Mouse (Mus musculus) kidney, postnatal 0 days (tissue): ENCODE results near the gene Slc25a17. TPM values are rescaled to one million over a fixed set of nuclear protein-coding genes. Genes with fewer than 3 reads are reported as not detected.

Source experiments
- ATAC-seq: fragments of 200-750 bp; cut with Nextera tagmentation; replicated peaks from 2 replicates; pipeline ENCODE4 v1.8.0; 2017; ENCODE audit warnings: low read depth, moderate number of reproducible peaks, moderate TSS enrichment, moderate library complexity; ENCODE audit not compliant: low FRiP score
- DNase-seq: peaks from one replicate; pipeline ENCODE4 v3.0.0-alpha.2; 2016; ENCODE audit warnings: low spot score
- H3K27ac ChIP-seq: fragments of 300-500 bp; sonication (generic); 2 replicates; pipeline ENCODE4 v1.5.1; 2014; ENCODE audit warnings: mild to moderate bottlenecking
- H3K27me3 ChIP-seq: fragments of 300-500 bp; sonication (generic); 2 replicates; pipeline ENCODE4 v1.6.1; 2014; ENCODE audit warnings: low read length, mixed read lengths; ENCODE audit not compliant: insufficient read depth
- H3K36me3 ChIP-seq: fragments of 300-500 bp; sonication (generic); 2 replicates; pipeline ENCODE4 v1.6.1; 2014; ENCODE audit warnings: low read length, mixed read lengths; ENCODE audit not compliant: insufficient read depth
- H3K4me1 ChIP-seq: fragments of 300-500 bp; sonication (generic); replicated peaks from 2 replicates; pipeline ENCODE4 v1.6.1; 2014; ENCODE audit warnings: antibody characterized with exemption, low read length, mixed read lengths; ENCODE audit not compliant: insufficient read depth
- H3K4me2 ChIP-seq: fragments of 300-500 bp; sonication (generic); 2 replicates; pipeline ENCODE4 v1.6.1; 2014; ENCODE audit warnings: mild to moderate bottlenecking, low read length, moderate library complexity, mixed read lengths
- H3K4me3 ChIP-seq: fragments of 300-500 bp; sonication (generic); replicated peaks from 2 replicates; pipeline ENCODE4 v1.5.1; 2014; ENCODE audit warnings: low read depth, low read length
- H3K9ac ChIP-seq: fragments of 300-500 bp; sonication (generic); 2 replicates; pipeline ENCODE4 v1.6.1; 2014; ENCODE audit warnings: low read depth, low read length
- H3K9me3 ChIP-seq: fragments of 300-500 bp; sonication (generic); replicated peaks from 2 replicates; pipeline ENCODE4 v1.6.1; 2016; ENCODE audit warnings: low read length, inconsistent platforms, mixed read lengths
- CTCF ChIP-seq: IDR thresholded peaks from 2 replicates; pipeline ENCODE4 v1.5.1; 2016; ENCODE audit warnings: antibody characterized with exemption, low read depth, mild to moderate bottlenecking, moderate library complexity
- WGBS: fragments of 180-500 bp; shearing (Covaris S2); extraction: QIAGEN DNeasy Blood & Tissue Kit; methylation state at CpG from one replicate; pipeline ENCODE4 v1.1.7; 2014; 5-methylcytosine and 5-hydroxymethylcytosine counted together
- polyA plus RNA-seq: library from polyadenylated mRNA; unstranded; fragments of >200 nt; fragmentation: Nextera tagmentation; extraction: Ambion mirVana; gene quantifications from 2 replicates; pipeline ENCODE4 v1.2.1, GENCODE M21; 2015

Slc25a17 gene
- polyA plus RNA-seq, 1 experiment from 2014 or later, result 153 TPM

DNA sequence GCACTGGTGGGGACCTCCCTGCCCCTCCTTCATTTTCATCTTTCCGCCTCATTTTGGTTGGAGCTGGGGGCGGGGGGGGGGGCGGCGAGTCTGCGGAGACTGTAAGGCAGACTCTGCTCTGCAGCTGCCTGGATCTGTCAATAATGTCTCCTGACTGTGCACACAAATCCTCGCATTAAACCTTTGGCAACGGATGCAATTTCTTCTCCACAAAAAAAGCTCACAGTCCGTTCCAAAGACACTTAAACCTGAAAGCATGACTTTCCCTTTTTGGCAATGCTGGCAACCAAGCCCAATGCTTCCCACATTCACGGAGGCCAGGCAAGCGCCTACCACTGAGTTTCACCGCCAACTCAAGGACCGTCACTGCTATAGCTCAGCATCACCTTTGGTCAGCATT is 66.2 kb downstream of the Slc25a17 start:
- no peaks in the 10 kb centered on the region for H3K4me1 ChIP-seq
- TF ChIP-seq CTCF, result no peak
- H3K36me3 ChIP-seq, result no peaks in the 10 kb centered on the region
- WGBS, result 80% methylated on average over 12 of the region's 12 CpGs
- no peak overlapping the region for H3K27ac ChIP-seq
- no peaks in the 10 kb centered on the region for H3K27me3 ChIP-seq
- ATAC-seq (no peak), DNase-seq (no peak)
- H3K9ac ChIP-seq, result no peak overlapping the region
- H3K9me3 ChIP-seq, result no peaks in the 10 kb centered on the region
- H3K4me2 ChIP-seq, result no peak overlapping the region
- no peak overlapping the region for H3K4me3 ChIP-seq

DNA sequence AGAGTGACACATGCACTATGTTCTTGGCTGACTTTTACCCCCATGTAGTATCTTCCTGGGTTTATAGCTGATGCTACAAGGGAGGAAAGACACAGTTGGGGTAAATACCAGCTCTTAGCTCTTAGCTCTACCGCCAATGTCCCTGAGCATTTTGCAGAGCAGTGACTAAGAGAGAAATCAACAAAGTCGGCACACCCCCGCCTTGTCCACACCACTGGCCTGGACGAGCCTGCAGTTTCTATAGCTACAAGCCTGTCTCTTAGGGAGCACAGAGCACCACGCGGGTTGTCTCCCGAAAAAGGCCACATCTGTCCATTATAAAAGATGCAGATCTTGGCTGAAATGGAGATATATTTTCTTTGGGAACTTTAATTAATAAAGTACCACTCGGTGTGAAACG is 69.9 kb downstream of the Slc25a17 start:
- no peak overlapping the region for H3K4me2 ChIP-seq
- H3K9me3 ChIP-seq, result no peaks in the 10 kb centered on the region
- DNase-seq (no peak), ATAC-seq (no peak)
- no peaks in the 10 kb centered on the region for H3K27me3 ChIP-seq
- H3K4me3 ChIP-seq, result no peak overlapping the region
- TF ChIP-seq CTCF, result no peak
- no peaks in the 10 kb centered on the region for H3K4me1 ChIP-seq
- H3K36me3 ChIP-seq, result no peaks in the 10 kb centered on the region
- no peak overlapping the region for H3K27ac ChIP-seq
- no peak overlapping the region for H3K9ac ChIP-seq
- 77% methylated on average over 9 of the region's 9 CpGs for WGBS

DNA sequence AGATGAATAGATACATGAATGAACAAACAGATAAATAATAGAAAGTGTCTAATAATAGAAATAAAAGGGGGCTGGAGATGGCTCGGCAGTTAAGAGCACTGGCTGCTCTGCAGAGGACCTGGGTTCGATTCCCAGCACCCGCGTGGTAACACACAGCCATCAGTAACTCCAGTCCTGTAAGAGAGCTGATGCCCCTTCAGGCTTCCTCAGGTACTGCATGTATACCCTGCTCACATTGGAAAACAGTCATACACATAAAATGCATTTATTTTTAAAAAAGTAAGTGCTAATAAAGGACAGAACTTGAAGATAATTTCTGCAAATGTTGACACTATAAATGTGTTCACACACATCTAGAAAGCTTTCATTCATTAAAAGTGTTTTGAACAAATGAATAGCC is 70.4 kb downstream of the Slc25a17 start:
- no peak overlapping the region for H3K4me2 ChIP-seq
- 93% methylated on average over 4 of the region's 4 CpGs for WGBS
- no peaks in the 10 kb centered on the region for H3K27me3 ChIP-seq
- no peaks in the 10 kb centered on the region for H3K4me1 ChIP-seq
- no peaks in the 10 kb centered on the region for H3K9me3 ChIP-seq
- no peak overlapping the region for H3K27ac ChIP-seq
- H3K36me3 ChIP-seq, result no peaks in the 10 kb centered on the region
- DNase-seq (no peak), ATAC-seq (no peak)
- H3K4me3 ChIP-seq, result no peak overlapping the region
- no peak overlapping the region for H3K9ac ChIP-seq
- TF ChIP-seq CTCF, result peak; percentile 20; the same call in 1 of the 2 replicates

DNA sequence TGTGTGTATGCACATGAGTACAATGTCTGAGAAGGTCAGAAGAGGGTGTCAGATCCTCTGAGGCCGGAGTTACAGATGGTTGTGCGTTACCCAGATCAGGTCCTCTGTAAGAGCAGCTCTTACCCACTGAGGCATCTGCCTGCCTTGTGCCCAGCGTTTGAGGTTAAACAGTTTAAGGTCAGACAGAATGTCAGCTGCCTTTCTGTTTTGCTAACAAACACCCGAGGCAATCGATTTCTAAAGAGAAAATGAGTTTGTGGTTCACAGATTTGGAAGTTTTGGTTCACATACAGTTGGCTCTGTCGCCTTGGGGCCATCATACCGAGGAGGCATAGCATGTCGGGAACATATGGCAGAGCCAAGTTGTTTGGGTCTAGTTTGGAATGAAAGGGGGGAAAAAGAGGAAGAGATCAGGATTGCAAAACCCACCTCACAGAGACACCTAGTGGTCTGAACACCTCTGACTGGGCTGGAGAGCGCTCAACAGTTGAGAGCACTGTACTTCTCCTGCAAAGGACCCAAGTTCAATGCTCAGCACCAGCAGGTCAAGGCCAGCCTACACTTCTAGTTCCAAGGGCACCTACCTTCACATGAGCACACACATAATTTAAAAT is 76.4 kb downstream of the Slc25a17 start:
- H3K4me2 ChIP-seq, result no peak overlapping the region
- TF ChIP-seq CTCF, result peak; percentile 40; the same call in 1 of the 2 replicates
- no peak overlapping the region for H3K4me3 ChIP-seq
- H3K27ac ChIP-seq, result no peak overlapping the region
- no peak for ATAC-seq
- no peak for DNase-seq
- WGBS, result 71% methylated on average over 9 of the region's 9 CpGs
- H3K4me1 ChIP-seq, result no peaks in the 10 kb centered on the region
- H3K9me3 ChIP-seq, result no peaks in the 10 kb centered on the region
- no peaks in the 10 kb centered on the region for H3K27me3 ChIP-seq
- H3K36me3 ChIP-seq, result no peaks in the 10 kb centered on the region
- no peak overlapping the region for H3K9ac ChIP-seq

DNA sequence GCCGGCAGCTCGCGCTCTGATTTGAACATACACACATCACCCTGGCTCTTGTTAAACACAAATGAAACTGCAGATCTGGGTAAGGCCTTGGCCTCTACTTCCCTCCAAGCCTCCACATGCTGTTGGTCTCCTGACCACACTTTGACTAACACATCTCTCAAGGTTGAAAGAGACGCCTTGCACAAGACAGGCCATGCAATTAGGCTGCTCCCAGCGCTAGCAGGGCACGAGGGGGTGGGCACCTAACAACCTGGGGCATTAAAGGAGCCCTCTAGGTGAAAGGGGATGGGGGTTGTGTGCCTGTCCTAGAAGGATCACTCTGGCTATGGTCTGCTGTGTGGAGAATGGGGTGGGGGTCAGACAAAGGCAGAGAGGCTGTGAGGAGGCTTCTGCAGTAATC is 81.9 kb downstream of the Slc25a17 start:
- ATAC-seq (no peak), DNase-seq (no peak)
- Histone ChIP-seq H3K9ac (no peak overlapping the region), H3K9me3 (no peaks in the 10 kb centered on the region), H3K27me3 (no peaks in the 10 kb centered on the region), H3K4me1 (peaks cover 10% of the 10 kb centered on the region; the same call in 1 of the 2 replicates), H3K4me2 (no peak overlapping the region), H3K27ac (no peak overlapping the region), H3K4me3 (no peak overlapping the region), H3K36me3 (no peaks in the 10 kb centered on the region)
- no peak for TF ChIP-seq CTCF
- 55% methylated on average over 6 of the region's 6 CpGs for WGBS

DNA sequence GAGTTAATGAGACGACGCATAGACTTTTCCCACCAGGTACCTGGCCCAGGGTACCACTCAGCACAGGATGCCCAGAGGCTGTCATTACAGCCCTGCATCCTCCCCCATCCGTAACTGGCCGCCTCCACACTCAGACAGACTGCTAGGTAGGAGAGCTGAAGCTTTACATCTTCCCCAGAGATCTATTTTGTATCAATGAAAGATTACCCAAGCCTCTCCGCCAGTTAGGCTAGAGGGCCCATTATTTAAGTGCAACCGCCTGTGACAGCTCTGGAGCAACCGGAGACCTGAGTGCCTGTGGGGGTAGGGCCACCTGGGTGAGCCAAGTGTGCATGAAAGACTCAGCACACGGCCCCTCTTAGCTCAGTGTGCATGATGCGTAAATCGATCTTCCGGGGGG is 82.7 kb downstream of the Slc25a17 start:
- no peaks in the 10 kb centered on the region for H3K9me3 ChIP-seq
- H3K4me2 ChIP-seq, result no peak overlapping the region
- H3K36me3 ChIP-seq, result no peaks in the 10 kb centered on the region
- H3K4me1 ChIP-seq, result peaks cover 10% of the 10 kb centered on the region; the same call in 1 of the 2 replicates
- DNase-seq (peak; percentile 85), ATAC-seq (peak; percentile 77)
- H3K9ac ChIP-seq, result no peak overlapping the region
- 12% methylated on average over 9 of the region's 11 CpGs for WGBS
- TF ChIP-seq CTCF, result no peak
- peak overlapping the region; percentile 71; the same call in 1 of the 2 replicates for H3K27ac ChIP-seq
- no peak overlapping the region for H3K4me3 ChIP-seq
- H3K27me3 ChIP-seq, result no peaks in the 10 kb centered on the region

DNA sequence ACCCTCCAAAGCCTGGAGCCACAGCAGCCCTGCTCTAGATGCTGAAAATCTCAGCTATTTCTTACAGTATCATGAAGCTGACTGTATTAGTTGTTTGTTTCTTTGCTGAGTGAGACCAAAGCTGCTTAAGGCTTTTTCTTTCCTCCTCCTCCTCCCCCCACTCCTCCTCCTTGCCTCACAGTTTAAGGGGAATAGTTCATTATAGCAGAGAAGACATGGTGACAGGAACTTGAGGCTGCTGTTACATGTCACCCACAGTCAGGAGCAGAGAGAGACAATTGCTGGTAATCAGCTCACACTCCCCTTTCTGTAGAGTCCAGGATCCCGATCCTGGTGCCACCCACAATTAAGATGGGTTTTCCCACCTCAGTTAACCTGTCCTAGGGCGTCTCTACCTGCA is 87.3 kb downstream of the Slc25a17 start:
- ATAC-seq, result no peak
- H3K9ac ChIP-seq, result no peak overlapping the region

More for the DNA sequence above, 87.3 kb downstream of the Slc25a17 start:
- Histone ChIP-seq H3K36me3 (no peaks in the 10 kb centered on the region), H3K4me2 (no peak overlapping the region), H3K27ac (no peak overlapping the region), H3K27me3 (no peaks in the 10 kb centered on the region), H3K9me3 (no peaks in the 10 kb centered on the region), H3K4me1 (peaks cover 19% of the 10 kb centered on the region; the same call in 1 of the 2 replicates), H3K4me3 (no peak overlapping the region)
- TF ChIP-seq CTCF, result no peak
- DNase-seq, result no peak
- 60% methylated on average over 2 of the region's 2 CpGs for WGBS
